Mouse (Mus musculus): ENCODE results near the gene Nepro.

DNA sequence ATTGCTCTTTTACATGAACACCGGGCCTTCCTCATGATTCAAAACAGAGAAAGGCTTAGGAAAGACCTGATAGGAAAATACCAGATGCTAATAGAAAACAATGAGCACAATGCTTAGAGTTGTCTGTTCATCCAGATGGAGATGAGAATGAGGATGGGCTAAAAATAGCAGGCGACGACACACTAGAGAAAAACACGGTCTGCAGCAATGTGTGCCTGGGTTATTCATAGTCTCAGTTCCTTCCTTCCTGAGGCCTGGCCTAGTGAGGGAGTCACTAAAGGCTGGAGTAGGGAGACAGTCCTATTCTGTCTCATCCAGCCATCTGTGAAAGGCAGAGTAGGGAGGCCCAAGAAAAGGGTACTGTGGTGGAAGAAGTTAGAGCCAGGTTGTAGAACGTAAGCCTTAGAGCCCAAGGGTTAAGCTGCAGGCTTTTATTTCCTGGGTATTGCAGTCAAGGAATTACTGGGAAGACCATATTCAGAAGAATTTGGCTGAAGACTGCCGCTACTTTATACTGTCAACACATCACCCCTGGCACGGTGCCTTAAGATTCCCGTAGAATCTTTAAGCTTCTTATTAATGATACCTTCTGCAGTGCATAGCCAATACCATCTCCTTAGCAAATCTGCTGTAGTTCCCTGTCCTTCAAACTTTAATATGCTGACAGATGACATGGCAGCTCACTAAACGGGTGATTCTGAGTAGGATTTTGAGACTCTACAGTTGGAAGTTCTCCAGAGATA is 43.2 kb upstream of the Nepro start:
- TF ChIP-seq CTCF (IDR thresholded peaks at IDR 0.05; ENCODE audit: borderline replicate concordance, insufficient read depth, low read length) (no peak), POLR2A (IDR thresholded peaks at IDR 0.05; ENCODE audit: low read depth, low read length) (no peak)
